Mouse (Mus musculus): ENCODE measurements around the gene Ethe1. TPM values are rescaled to one million over a fixed set of nuclear protein-coding genes. Genes with fewer than 3 reads are reported as not detected.

Gene Ethe1
- polyA plus RNA-seq, 1 experiment from 2014 or later = 17.6 TPM

GRCm38 (mm10) chr7:24577811-24578210 lies 9.5 kb upstream of the Ethe1 start:
- Histone ChIP-seq H3K4me1 (replicated peaks) (no peaks in the 10 kb centered on the region), H3K9ac (no peak overlapping the region), H3K9me3 (replicated peaks) (no peaks in the 10 kb centered on the region), H3K27ac (ENCODE audit: poor library complexity, severe bottlenecking) (no peak overlapping the region), H3K4me2 (no peak overlapping the region), H3K4me3 (no peak overlapping the region), H3K27me3 (replicated peaks) (no peaks in the 10 kb centered on the region), H3K36me3 (peaks cover 10% of the 10 kb centered on the region)
- WGBS = 92% methylated on average over 10 of the region's 10 CpGs
- no peak for ATAC-seq (ENCODE audit: insufficient number of reproducible peaks, low FRiP score)

GRCm38 (mm10) chr7:24584876-24585275 lies 2.5 kb upstream of the Ethe1 start:
- Histone ChIP-seq H3K4me3 (no peak overlapping the region), H3K36me3 (no peaks in the 10 kb centered on the region), H3K4me2 (no peak overlapping the region), H3K9me3 (replicated peaks) (0 out of 2 replicates have a peak, but pooled peaks cover 8% of the 10 kb centered on the region), H3K27me3 (replicated peaks) (peaks cover 45% of the 10 kb centered on the region), H3K27ac (ENCODE audit: poor library complexity, severe bottlenecking) (no peak overlapping the region), H3K4me1 (replicated peaks) (0 out of 2 replicates have a peak, but pooled peaks cover 9% of the 10 kb centered on the region), H3K9ac (no peak overlapping the region)
- ATAC-seq (ENCODE audit: insufficient number of reproducible peaks, low FRiP score) = no peak
- WGBS = 89% methylated on average over 6 of the region's 6 CpGs

GRCm38 (mm10) chr7:24585995-24586394 lies 1.3 kb upstream of the Ethe1 start:
- H3K4me3 ChIP-seq = no peak overlapping the region

GRCm38 (mm10) chr7:24586828-24587227 lies 515 bp upstream of the Ethe1 start:
- H3K27ac ChIP-seq (ENCODE audit: poor library complexity, severe bottlenecking) = no peak overlapping the region
- peak overlapping the region; percentile 44 for H3K4me3 ChIP-seq
- peak overlapping the region; percentile 70 for H3K4me2 ChIP-seq
- H3K4me1 ChIP-seq (replicated peaks) = 0 out of 2 replicates have a peak, but pooled peaks cover 9% of the 10 kb centered on the region
- H3K27me3 ChIP-seq (replicated peaks) = peaks cover 45% of the 10 kb centered on the region
- H3K9ac ChIP-seq = no peak overlapping the region; the same call in 1 of the 2 replicates
- H3K9me3 ChIP-seq (replicated peaks) = 0 out of 2 replicates have a peak, but pooled peaks cover 8% of the 10 kb centered on the region
- no peaks in the 10 kb centered on the region for H3K36me3 ChIP-seq
- WGBS = 6% methylated on average over 8 of the region's 8 CpGs
- ATAC-seq (ENCODE audit: insufficient number of reproducible peaks, low FRiP score) = peak; percentile 51

More at GRCm38 (mm10) chr7:24585995-24586394, 1.3 kb upstream of the Ethe1 start:
- 0 out of 2 replicates have a peak, but pooled peaks cover 8% of the 10 kb centered on the region for H3K9me3 ChIP-seq (replicated peaks)
- H3K27ac ChIP-seq (ENCODE audit: poor library complexity, severe bottlenecking) = no peak overlapping the region
- H3K27me3 ChIP-seq (replicated peaks) = peaks cover 45% of the 10 kb centered on the region
- ATAC-seq (ENCODE audit: insufficient number of reproducible peaks, low FRiP score) = peak; percentile 64; the same call in 1 of the 2 replicates
- WGBS = 29% methylated on average over 15 of the region's 16 CpGs
- no peaks in the 10 kb centered on the region for H3K36me3 ChIP-seq
- H3K4me1 ChIP-seq (replicated peaks) = 0 out of 2 replicates have a peak, but pooled peaks cover 9% of the 10 kb centered on the region
- no peak overlapping the region for H3K9ac ChIP-seq
- no peak overlapping the region for H3K4me2 ChIP-seq

GRCm38 (mm10) chr7:24588336-24588735 lies 993 bp downstream of the Ethe1 start:
- Histone ChIP-seq H3K9ac (no peak overlapping the region), H3K4me3 (no peak overlapping the region), H3K27me3 (replicated peaks) (peaks cover 45% of the 10 kb centered on the region), H3K4me2 (no peak overlapping the region), H3K9me3 (replicated peaks) (0 out of 2 replicates have a peak, but pooled peaks cover 8% of the 10 kb centered on the region), H3K4me1 (replicated peaks) (peaks cover 10% of the 10 kb centered on the region; the same call in 1 of the 2 replicates), H3K36me3 (no peaks in the 10 kb centered on the region), H3K27ac (ENCODE audit: poor library complexity, severe bottlenecking) (no peak overlapping the region)
- no peak for ATAC-seq (ENCODE audit: insufficient number of reproducible peaks, low FRiP score)
- WGBS = 81% methylated on average over 13 of the region's 13 CpGs

GRCm38 (mm10) chr7:24591735-24592134 lies 4.4 kb downstream of the Ethe1 start:
- H3K9ac ChIP-seq = no peak overlapping the region

GRCm38 (mm10) chr7:24592163-24592562 lies 4.8 kb downstream of the Ethe1 start:
- Histone ChIP-seq H3K36me3 (no peaks in the 10 kb centered on the region), H3K9ac (no peak overlapping the region), H3K4me3 (no peak overlapping the region), H3K9me3 (replicated peaks) (no peaks in the 10 kb centered on the region), H3K4me2 (no peak overlapping the region), H3K27ac (ENCODE audit: poor library complexity, severe bottlenecking) (no peak overlapping the region), H3K27me3 (replicated peaks) (peaks cover 24% of the 10 kb centered on the region), H3K4me1 (replicated peaks) (peaks cover 9% of the 10 kb centered on the region; the same call in 1 of the 2 replicates)
- WGBS = 67% methylated on average over 4 of the region's 4 CpGs
- no peak for ATAC-seq (ENCODE audit: insufficient number of reproducible peaks, low FRiP score)

More at GRCm38 (mm10) chr7:24591735-24592134, 4.4 kb downstream of the Ethe1 start:
- Histone ChIP-seq H3K4me3 (no peak overlapping the region), H3K36me3 (no peaks in the 10 kb centered on the region), H3K27ac (ENCODE audit: poor library complexity, severe bottlenecking) (no peak overlapping the region), H3K4me2 (no peak overlapping the region), H3K4me1 (replicated peaks) (peaks cover 12% of the 10 kb centered on the region; the same call in 1 of the 2 replicates), H3K9me3 (replicated peaks) (0 out of 2 replicates have a peak, but pooled peaks cover 2% of the 10 kb centered on the region), H3K27me3 (replicated peaks) (peaks cover 28% of the 10 kb centered on the region)
- no peak for ATAC-seq (ENCODE audit: insufficient number of reproducible peaks, low FRiP score)
- WGBS = 61% methylated on average over 5 of the region's 5 CpGs

GRCm38 (mm10) chr7:24592781-24593180 lies 5.4 kb downstream of the Ethe1 start:
- WGBS = 82% methylated on average over 6 of the region's 6 CpGs
- Histone ChIP-seq H3K27me3 (replicated peaks) (peaks cover 18% of the 10 kb centered on the region), H3K9me3 (replicated peaks) (no peaks in the 10 kb centered on the region), H3K4me1 (replicated peaks) (peaks cover 5% of the 10 kb centered on the region; the same call in 1 of the 2 replicates), H3K4me3 (no peak overlapping the region), H3K36me3 (no peaks in the 10 kb centered on the region), H3K9ac (no peak overlapping the region), H3K4me2 (no peak overlapping the region), H3K27ac (ENCODE audit: poor library complexity, severe bottlenecking) (no peak overlapping the region)
- ATAC-seq (ENCODE audit: insufficient number of reproducible peaks, low FRiP score) = no peak

- H3K36me3 ChIP-seq = no peaks in the 10 kb centered on the region
- peak overlapping the region; percentile 76 for H3K4me2 ChIP-seq
- H3K4me1 ChIP-seq (replicated peaks) = peaks cover 3% of the 10 kb centered on the region; the same call in 1 of the 2 replicates
- peak; percentile 84 for ATAC-seq (ENCODE audit: insufficient number of reproducible peaks, low FRiP score)
- H3K27me3 ChIP-seq (replicated peaks) = peaks cover 11% of the 10 kb centered on the region
- H3K4me3 ChIP-seq = peak overlapping the region; percentile 63
- no peaks in the 10 kb centered on the region for H3K9me3 ChIP-seq (replicated peaks)
- WGBS = 2% methylated on average over 39 of the region's 39 CpGs
- H3K9ac ChIP-seq = peak overlapping the region; percentile 73
- H3K27ac ChIP-seq (ENCODE audit: poor library complexity, severe bottlenecking) = no peak overlapping the region
Measured at GRCm38 (mm10) chr7:24593621-24594308, 6.4 kb downstream of the Ethe1 start.

- Histone ChIP-seq H3K9me3 (replicated peaks) (no peaks in the 10 kb centered on the region), H3K4me1 (replicated peaks) (peaks cover 3% of the 10 kb centered on the region; the same call in 1 of the 2 replicates), H3K9ac (peak overlapping the region; percentile 73), H3K4me3 (peak overlapping the region; percentile 63), H3K36me3 (no peaks in the 10 kb centered on the region), H3K27ac (ENCODE audit: poor library complexity, severe bottlenecking) (no peak overlapping the region), H3K27me3 (replicated peaks) (peaks cover 11% of the 10 kb centered on the region), H3K4me2 (peak overlapping the region; percentile 76)
- WGBS = 3% methylated on average over 13 of the region's 13 CpGs
- peak; percentile 37; the same call in 1 of the 2 replicates for ATAC-seq (ENCODE audit: insufficient number of reproducible peaks, low FRiP score)
Measured at GRCm38 (mm10) chr7:24594309-24594803, 7.0 kb downstream of the Ethe1 start.

GRCm38 (mm10) chr7:24595464-24595863 lies 8.1 kb downstream of the Ethe1 start:
- H3K27ac ChIP-seq (ENCODE audit: poor library complexity, severe bottlenecking) = no peak overlapping the region
- H3K4me2 ChIP-seq = no peak overlapping the region
- H3K9me3 ChIP-seq (replicated peaks) = no peaks in the 10 kb centered on the region
- no peaks in the 10 kb centered on the region for H3K36me3 ChIP-seq
- 64% methylated on average over 2 of the region's 2 CpGs for WGBS
- no peak for ATAC-seq (ENCODE audit: insufficient number of reproducible peaks, low FRiP score)
- H3K4me1 ChIP-seq (replicated peaks) = peaks cover 3% of the 10 kb centered on the region; the same call in 1 of the 2 replicates
- H3K4me3 ChIP-seq = no peak overlapping the region
- no peak overlapping the region for H3K9ac ChIP-seq
- H3K27me3 ChIP-seq (replicated peaks) = peaks cover 11% of the 10 kb centered on the region

All from heart, embryonic 12.5 days (tissue).